Comparison of ENCODE assay signal across 26 mouse cellular contexts in the genomic region with DNA sequence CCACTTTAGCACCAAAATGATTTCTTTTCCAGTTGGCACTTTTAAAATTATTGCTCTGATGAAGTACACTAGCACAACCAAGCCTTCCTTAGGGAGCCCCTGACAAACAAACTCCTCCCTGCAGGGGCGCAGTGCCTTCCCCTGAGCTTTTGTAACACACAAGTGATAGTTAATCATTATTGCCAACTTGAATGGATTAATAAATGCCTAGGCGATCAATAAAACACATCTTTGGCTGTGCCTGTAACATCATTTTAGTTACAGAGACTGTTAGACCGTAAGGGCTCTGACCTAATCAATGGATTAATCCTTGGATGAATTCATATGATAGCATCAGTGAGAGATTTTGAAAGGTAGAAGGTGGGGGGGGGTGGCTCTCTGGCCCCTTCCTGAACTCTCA. TPM values are rescaled to one million over a fixed set of nuclear protein-coding genes. Genes with fewer than 3 reads are reported as not detected.
"Had no signal": no experiment of that assay in that cellular context is flagged by ENCODE, and none has a peak within 500 bp of the region (broad histone marks: within the 10 kb centered on the region; RNA-seq: fewer than 3 reads in every experiment).

No protein-coding gene starts in this region.

- H3K36me3 ChIP-seq: heart, embryonic 13.5 days; heart, embryonic 15.5 days; hindbrain, embryonic 13.5 days; hindbrain, embryonic 15.5 days; kidney, embryonic 15.5 days; limb, embryonic 10.5 days; limb, embryonic 12.5 days had no signal

- H3K9ac ChIP-seq: forebrain, postnatal 0 days; heart, embryonic 13.5 days; heart, embryonic 15.5 days; hindbrain, embryonic 13.5 days; hindbrain, embryonic 15.5 days; kidney, embryonic 15.5 days; limb, embryonic 12.5 days; liver, embryonic 14.5 days had no signal

- ATAC-seq: forebrain, postnatal 0 days; hindbrain, postnatal 0 days had no signal

- H3K4me1 ChIP-seq: hindbrain, embryonic 13.5 days; hindbrain, embryonic 15.5 days; kidney, embryonic 15.5 days; limb, embryonic 12.5 days had no signal

- H3K27ac ChIP-seq: heart, adult 2 months; heart, embryonic 13.5 days; heart, embryonic 15.5 days; hindbrain, embryonic 13.5 days; hindbrain, embryonic 15.5 days; hindbrain, postnatal 0 days; kidney, embryonic 15.5 days; kidney, postnatal 0 days; limb, embryonic 10.5 days; limb, embryonic 12.5 days; liver, embryonic 14.5 days had no signal

- H3K4me3 ChIP-seq: heart, adult 2 months; heart, embryonic 13.5 days; heart, embryonic 15.5 days; hindbrain, embryonic 13.5 days; hindbrain, embryonic 15.5 days; kidney, embryonic 15.5 days; limb, embryonic 10.5 days; limb, embryonic 12.5 days had no signal

- H3K27me3 ChIP-seq: heart, embryonic 13.5 days; heart, embryonic 15.5 days; hindbrain, embryonic 13.5 days; hindbrain, embryonic 15.5 days; kidney, embryonic 15.5 days; limb, embryonic 12.5 days had no signal

- DNase-seq: forebrain, postnatal 0 days; gastrocnemius, postnatal 14 days; gastrocnemius, postnatal 36 days; heart, adult 11 months; heart, adult 2 months; heart, postnatal 14 days; heart, postnatal 36 days; kidney, adult 11 months; kidney, adult 2 months; kidney, adult 9 months; kidney, postnatal 14 days; kidney, postnatal 36 days; layer of hippocampus, adult 9-11 months; layer of hippocampus, postnatal 36 days had no signal

- H3K9me3 ChIP-seq: heart, embryonic 13.5 days; heart, embryonic 15.5 days; hindbrain, embryonic 13.5 days; hindbrain, embryonic 15.5 days; kidney, embryonic 15.5 days; limb, embryonic 10.5 days; limb, embryonic 12.5 days had no signal

- H3K4me2 ChIP-seq: heart, embryonic 11.5 days; heart, embryonic 13.5 days; heart, embryonic 15.5 days; hindbrain, embryonic 13.5 days; hindbrain, embryonic 15.5 days; kidney, embryonic 15.5 days; limb, embryonic 12.5 days had no signal

RNA-seq across cellular contexts. Expression of gene Car8, which starts 6.2 kb away (rescaled TPM):
- total RNA-seq: hematopoietic stem cell, adult 5-6 weeks had no signal
